Comparison of ENCODE assay signal across 9 mouse cellular contexts in the genomic region with DNA sequence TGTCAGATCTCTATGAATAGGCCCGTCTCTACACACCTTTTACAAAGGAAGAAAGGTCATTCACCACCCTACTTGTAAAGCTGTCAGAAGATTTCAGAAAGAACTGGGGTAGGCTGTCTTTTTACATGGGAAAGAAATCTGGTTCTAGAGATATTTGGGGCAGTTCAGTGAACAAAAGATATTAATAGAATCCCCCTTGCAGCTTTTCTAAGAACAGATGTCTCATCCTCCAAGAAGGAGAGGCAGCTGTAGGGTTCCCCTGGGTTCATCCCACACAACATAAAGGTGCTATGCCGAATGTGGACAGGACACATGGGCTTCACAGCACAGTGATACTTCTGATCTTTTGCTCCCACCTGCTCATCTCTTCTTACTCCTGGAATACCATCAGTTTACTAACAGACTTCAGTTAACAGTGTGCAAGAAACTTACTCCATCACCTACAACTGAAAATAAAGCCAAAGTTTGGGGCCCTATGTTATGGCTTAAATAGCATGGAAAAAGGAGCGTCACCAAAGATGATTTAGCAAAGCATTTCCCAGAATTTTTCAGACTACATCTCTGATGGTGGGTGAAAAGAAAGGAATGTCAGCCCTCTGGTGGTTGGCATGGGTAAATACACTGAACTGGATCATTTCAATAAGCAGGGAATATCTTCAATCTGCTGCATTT.
A peak's percentile ranks its signal among the peaks of the same experiment; 100 is the strongest.
DNase-seq lines count a peak whose midpoint lies in the region; TF ChIP-seq lines count a peak whose summit lies in the region.
"Had no signal": no experiment of that assay in that cellular context is flagged by ENCODE, and none has a peak within 500 bp of the region (broad histone marks: within the 10 kb centered on the region; RNA-seq: fewer than 3 reads in every experiment).

No protein-coding gene starts in this region.

- H3K4me1 ChIP-seq in CH12.LX (ENCODE audit: control insufficient read depth in 1 of 2, insufficient read depth in 2 of 2), result peaks cover 0 to 13% of the 10 kb centered on the region in 2 experiments; a peak in 2 of 4 replicates
- no peaks in the 10 kb centered on the region for H3K4me1 ChIP-seq in midbrain, embryonic 10.5 days
- H3K4me1 ChIP-seq: embryonic facial prominence, embryonic 12.5 days had no signal

- in situ Hi-C loops in CH12.LX (cut with MboI; ENCODE audit: low pct_ligation_motif_present, low pct_unique_long_range_greater_than_20kb, low sequenced_read_pairs), result no loop called here

- no peaks in the 10 kb centered on the region for H3K79me2 ChIP-seq in CH12.LX (replicated peaks; ENCODE audit: control insufficient read depth, extremely low read depth, insufficient read depth, poor library complexity, severe bottlenecking)

- intact Hi-C loops in gastrocnemius, adult 2 months (cut with DNase I), result no loop called here

- TF ChIP-seq EP300 in CH12.LX (IDR thresholded peaks at IDR 0.05; ENCODE audit: low read length), result no peak

- H3K9me3 ChIP-seq in CH12.LX (replicated peaks; ENCODE audit: low read length), result no peaks in the 10 kb centered on the region
- H3K9me3 ChIP-seq in midbrain, embryonic 10.5 days (replicated peaks), result no peaks in the 10 kb centered on the region
- H3K9me3 ChIP-seq: embryonic facial prominence, embryonic 12.5 days had no signal

- no peak for TF ChIP-seq POLR2A in CH12.LX (IDR thresholded peaks at IDR 0.05; ENCODE audit: low read depth, low read length)

- no peak overlapping the region for H3K27ac ChIP-seq in gastrocnemius, adult 2 months
- no peak overlapping the region for H3K27ac ChIP-seq in CH12.LX (ENCODE audit: insufficient read depth, low read depth)
- no peak overlapping the region for H3K27ac ChIP-seq in midbrain, embryonic 10.5 days (replicated peaks)
- H3K27ac ChIP-seq: embryonic facial prominence, embryonic 12.5 days had no signal

- dilution Hi-C loops in CH12.LX (cut with MboI; ENCODE audit: extremely low pct_ligation_motif_present, extremely low pct_unique_long_range_greater_than_20kb, low sequenced_read_pairs), result no loop called here

- no peaks in the 10 kb centered on the region for H3K27me3 ChIP-seq in CH12.LX (replicated peaks)
- no peaks in the 10 kb centered on the region for H3K27me3 ChIP-seq in midbrain, embryonic 10.5 days (ENCODE audit: low read depth, poor library complexity, severe bottlenecking)
- H3K27me3 ChIP-seq: embryonic facial prominence, embryonic 12.5 days had no signal

- TF ChIP-seq RAD21 in CH12.LX (IDR thresholded peaks at IDR 0.05; ENCODE audit: low read depth, low read length), result peak; percentile 20

- no peak overlapping the region for H3K4me3 ChIP-seq in gastrocnemius, adult 2 months
- no peak overlapping the region for H3K4me3 ChIP-seq in CH12.LX (replicated peaks in 1 of 3; ENCODE audit: low read depth in 2 of 3, low read length in 2 of 3, poor library complexity in 1 of 3)
- H3K4me3 ChIP-seq in midbrain, embryonic 10.5 days, result no peak overlapping the region
- H3K4me3 ChIP-seq: embryonic facial prominence, embryonic 12.5 days had no signal

- no peak overlapping the region for H3K9ac ChIP-seq in CH12.LX (ENCODE audit: insufficient read depth, low read depth)
- H3K9ac ChIP-seq: embryonic facial prominence, embryonic 12.5 days had no signal

- DNase-seq in gastrocnemius, adult 2 months, result no peak
- DNase-seq in gastrocnemius, postnatal 10 days, result no peak
- DNase-seq in CH12.LX (ENCODE audit: extremely low read depth), result no peak
- DNase-seq in embryo, embryonic 11 days, result peak; percentile 41
- peak; percentile 11 for DNase-seq in midbrain, embryonic 10.5 days (ENCODE audit: low spot score)
- no peak for DNase-seq in urinary bladder, adult 2 months (ENCODE audit: low spot score)
- no peak for DNase-seq in adrenal gland, adult 8-10 months
- no peak for DNase-seq in thymus, postnatal 14 days

- no peaks in the 10 kb centered on the region for H3K36me3 ChIP-seq in CH12.LX (replicated peaks in 1 of 2; ENCODE audit: control insufficient read depth in 1 of 2, insufficient read depth in 1 of 2, low read length in 1 of 2)
- H3K36me3 ChIP-seq in midbrain, embryonic 10.5 days, result no peaks in the 10 kb centered on the region
- H3K36me3 ChIP-seq: embryonic facial prominence, embryonic 12.5 days had no signal

- no peak overlapping the region for H3K4me2 ChIP-seq in CH12.LX (ENCODE audit: insufficient read depth, low read depth, poor library complexity, severe bottlenecking)
- H3K4me2 ChIP-seq: embryonic facial prominence, embryonic 12.5 days had no signal

- 68% methylated on average over 3 of the region's 3 CpGs for WGBS in midbrain, embryonic 10.5 days

- TF ChIP-seq CTCF in gastrocnemius, adult 2 months (IDR thresholded peaks at IDR 0.05), result peak; percentile 47
- TF ChIP-seq CTCF in CH12.LX (conservative IDR thresholded peaks at IDR 0.05 in 1 of 2, IDR thresholded peaks at IDR 0.05 in 1 of 2; ENCODE audit: low read depth in 2 of 2, low read length in 2 of 2), result peak; percentile 48 to 67; a peak in 3 of 4 replicates

TF ChIP-seq in CH12.LX, 34 proteins besides CTCF, POLR2A, EP300 and RAD21:
- TF ChIP-seq SIN3A (IDR thresholded peaks at IDR 0.05; ENCODE audit: low read length) (no peak), SMC3 (IDR thresholded peaks at IDR 0.05; ENCODE audit: low read depth, low read length) (0 out of 2 replicates have a peak, but pooled peaks have one; percentile 11), NRF1 (IDR thresholded peaks at IDR 0.05; ENCODE audit: low read depth, low read length) (no peak), POLR2AphosphoS2 (IDR thresholded peaks at IDR 0.05; ENCODE audit: low read depth, low read length) (no peak), HCFC1 (IDR thresholded peaks at IDR 0.05; ENCODE audit: low read depth, low read length) (no peak), RCOR1 (conservative IDR thresholded peaks at IDR 0.05; ENCODE audit: low read depth, low read length) (no peak)

Comparison
In these comparisons a context has a peak if more than half of its experiments do, and no peak if none do; other contexts are left out.
1. DNase-seq: peak in embryo, embryonic 11 days (single experiment) and midbrain, embryonic 10.5 days (single experiment); none in gastrocnemius, adult 2 months (single experiment), gastrocnemius, postnatal 10 days (single experiment), CH12.LX (single experiment), urinary bladder, adult 2 months (single experiment), adrenal gland, adult 8-10 months (single experiment) and thymus, postnatal 14 days (single experiment).